Mouse (Mus musculus) leukemia stem cell, adult 10-12 weeks (primary cell): ENCODE data around the gene Igsf8. TPM values are rescaled to one million over a fixed set of nuclear protein-coding genes. Genes with fewer than 3 reads are reported as not detected.

ENCODE experiments used
- polyA plus RNA-seq: library from polyadenylated mRNA; stranded (reverse); fragments of >175 nt; gene quantifications from 2 replicates; pipeline ENCODE4 v1.2.3, GENCODE M21; 2012; ENCODE audit warnings: low replicate concordance

The Igsf8 gene
- polyA plus RNA-seq: 58.3 and 81.1 TPM in 2 replicates

GRCm38 (mm10) chr1:172261477-172262078, at the start of gene Igsf8:
Gene Igsf8 (plus strand): TSS chr1:172261641.

GRCm38 (mm10) chr1:172219451-172220406, 41.7 kb upstream of the Igsf8 start, which contains the start of gene Casq1:
Gene Casq1 (minus strand): TSS chr1:172219868.

GRCm38 (mm10) chr1:172258314-172258713, 3.1 kb upstream of the Igsf8 start, which contains the start of gene Atp1a4:
Gene Atp1a4 (minus strand): TSS chr1:172258414.

GRCm38 (mm10) chr1:172297611-172298537, 36.4 kb downstream of the Igsf8 start, which contains the start of gene Atp1a2:
Gene Atp1a2 (minus strand): TSS chr1:172298064.

DNA sequence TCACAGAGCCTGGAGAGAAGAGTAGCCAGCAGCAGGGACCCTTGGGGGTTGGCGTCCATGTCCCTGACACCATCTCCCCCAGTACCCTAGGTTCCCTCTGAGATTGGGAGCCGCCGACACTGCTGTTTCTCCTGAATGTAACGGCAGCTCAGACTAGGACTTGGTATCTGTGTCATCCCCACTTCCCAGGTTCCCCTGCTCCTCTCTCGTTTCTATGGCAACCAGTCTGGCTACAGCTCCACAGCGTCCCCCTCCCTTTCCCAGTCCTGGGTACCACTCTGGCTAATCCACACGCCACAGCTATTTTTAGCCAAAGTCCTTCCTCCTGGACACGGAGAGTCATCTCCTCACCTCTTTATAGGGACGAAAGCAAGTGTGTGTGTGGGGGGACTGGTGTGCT, 67.7 kb downstream of the Igsf8 start, which contains the start of gene Kcnj9:
Gene Kcnj9, minus strand, starts transcription at position 188 of the 400 bp plus-strand sequence.

GRCm38 (mm10) chr1:172340729-172341321, 79.4 kb downstream of the Igsf8 start, which contains the start of gene Kcnj10:
Gene Kcnj10 (plus strand): TSS chr1:172341210.

Other genes starting within 250 kb of the Igsf8 start
- 0.93 and 1.9 TPM in 2 replicates for gene Vangl2, start 233.2 kb upstream of the Igsf8 start, polyA plus RNA-seq
- gene Nhlh1, start 204.1 kb upstream of the Igsf8 start, polyA plus RNA-seq: 0.14 TPM in 1 of 2 replicates, not detected in the other
- gene Copa, start 179.1 kb upstream of the Igsf8 start, polyA plus RNA-seq: 14.1 and 20.1 TPM in 2 replicates
- gene Ncstn, start 178.8 kb upstream of the Igsf8 start, polyA plus RNA-seq: 3.6 and 8.9 TPM in 2 replicates
- 6.4 and 23.3 TPM in 2 replicates for gene Pex19, start 134.9 kb upstream of the Igsf8 start, polyA plus RNA-seq
- gene Dcaf8, start 113.6 kb upstream of the Igsf8 start, polyA plus RNA-seq: 53.7 and 56.5 TPM in 2 replicates
- 5.8 and 19.2 TPM in 2 replicates for gene Pea15a, start 54.8 kb upstream of the Igsf8 start, polyA plus RNA-seq
- not detected in 2 replicates for gene Casq1, start 41.8 kb upstream of the Igsf8 start, polyA plus RNA-seq
- not detected in 2 replicates for gene Atp1a4, start 3.2 kb upstream of the Igsf8 start, polyA plus RNA-seq
- gene Atp1a2, start 36.4 kb downstream of the Igsf8 start, polyA plus RNA-seq: not detected in 2 replicates
- gene Kcnj9, start 67.7 kb downstream of the Igsf8 start, polyA plus RNA-seq: 0.41 and 0.50 TPM in 2 replicates
- 5.6 and 7.3 TPM in 2 replicates for gene Kcnj10, start 79.6 kb downstream of the Igsf8 start, polyA plus RNA-seq
- 22.4 and 24.1 TPM in 2 replicates for gene Pigm, start 114.9 kb downstream of the Igsf8 start, polyA plus RNA-seq
- 0.36 TPM in 1 of 2 replicates, not detected in the other for gene Slamf9, start 213.7 kb downstream of the Igsf8 start, polyA plus RNA-seq
- gene Igsf9, start 220.1 kb downstream of the Igsf8 start, polyA plus RNA-seq: 1.7 and 2.2 TPM in 2 replicates
- gene Tagln2, start 238.4 kb downstream of the Igsf8 start, polyA plus RNA-seq: 55.1 and 658 TPM in 2 replicates